Mouse (Mus musculus): ENCODE measurements at regions not wholly inside any gene's neighbourhood (a gene's known extent, or its start where the extent isn't known, plus 50 kb on each side); places are given as distances from the start of the nearest gene placed in this dataset.

DNA sequence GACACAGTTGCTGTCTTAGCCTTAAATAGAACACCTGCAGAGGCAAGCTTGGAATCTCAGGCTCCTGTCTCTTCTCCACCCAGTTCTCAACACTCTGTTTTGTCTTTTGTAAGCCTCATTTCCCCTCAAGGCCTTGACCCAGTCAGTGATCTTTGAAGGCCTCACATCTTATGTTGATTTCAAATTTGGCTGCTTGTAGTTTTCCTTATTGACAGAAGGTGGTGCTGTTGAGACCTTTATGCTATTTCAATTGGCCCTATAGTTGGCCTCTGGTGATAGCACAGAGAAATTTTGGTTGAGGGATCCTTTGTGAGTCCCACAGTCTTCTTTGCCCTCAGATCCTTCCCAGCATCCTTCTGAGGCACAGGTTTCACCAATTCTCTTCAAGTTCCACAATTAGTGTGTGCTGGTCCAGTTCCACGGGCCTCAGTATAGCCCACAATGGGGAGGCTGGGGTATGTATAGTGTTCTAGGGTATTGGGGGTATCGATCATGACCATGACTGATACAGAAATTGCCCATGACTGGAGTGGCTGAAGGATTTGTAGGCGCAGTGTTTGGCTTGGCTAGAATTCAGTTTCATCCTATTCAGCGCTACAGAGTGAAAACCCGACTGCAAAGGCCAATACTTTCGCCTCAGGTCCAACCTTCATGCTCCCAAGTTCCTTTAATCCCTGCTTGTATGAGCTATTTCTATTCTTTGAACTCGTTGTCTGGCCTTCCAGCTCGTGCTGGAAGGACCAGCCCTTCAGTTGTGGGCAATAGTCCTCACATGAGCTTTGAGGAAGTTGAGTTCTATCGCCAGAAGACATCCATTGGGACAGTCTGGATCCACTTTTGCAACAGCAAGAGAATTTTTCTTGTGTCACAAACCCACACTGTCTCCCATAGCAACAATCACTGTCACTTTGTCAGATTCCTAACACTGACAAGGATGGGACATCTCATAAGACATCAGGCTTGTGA lies 110.3 kb downstream of the 4933412E24Rik start:
- TF ChIP-seq POLR2A (IDR thresholded peaks at IDR 0.05; ENCODE audit: insufficient read depth, low read depth, low read length) (no peak), CTCF (IDR thresholded peaks at IDR 0.05; ENCODE audit: insufficient read depth, low read depth, low read length) (no peak)

Measured in olfactory bulb, adult 2 months (tissue).